Mouse (Mus musculus): ENCODE measurements around the gene Ggact.
A peak's percentile ranks its signal among the peaks of the same experiment; 100 is the strongest.

The Ggact gene

GRCm38 (mm10) chr14:122913657-122914056 is at the start of gene Ggact:
Ggact (minus strand) TSS chr14:122913757.
- DNase-seq (ENCODE audit: low spot score), result no peak

- DNase-seq (ENCODE audit: low spot score), result no peak
These were observed 44.4 kb upstream of the Ggact start for GRCm38 (mm10) chr14:122957941-122958340.

- DNase-seq (ENCODE audit: low spot score), result peak; percentile 5
These were observed 39.8 kb upstream of the Ggact start for GRCm38 (mm10) chr14:122953331-122953730.

GRCm38 (mm10) chr14:122952556-122952955 is 39.0 kb upstream of the Ggact start:
- DNase-seq (ENCODE audit: low spot score), result no peak

DNA sequence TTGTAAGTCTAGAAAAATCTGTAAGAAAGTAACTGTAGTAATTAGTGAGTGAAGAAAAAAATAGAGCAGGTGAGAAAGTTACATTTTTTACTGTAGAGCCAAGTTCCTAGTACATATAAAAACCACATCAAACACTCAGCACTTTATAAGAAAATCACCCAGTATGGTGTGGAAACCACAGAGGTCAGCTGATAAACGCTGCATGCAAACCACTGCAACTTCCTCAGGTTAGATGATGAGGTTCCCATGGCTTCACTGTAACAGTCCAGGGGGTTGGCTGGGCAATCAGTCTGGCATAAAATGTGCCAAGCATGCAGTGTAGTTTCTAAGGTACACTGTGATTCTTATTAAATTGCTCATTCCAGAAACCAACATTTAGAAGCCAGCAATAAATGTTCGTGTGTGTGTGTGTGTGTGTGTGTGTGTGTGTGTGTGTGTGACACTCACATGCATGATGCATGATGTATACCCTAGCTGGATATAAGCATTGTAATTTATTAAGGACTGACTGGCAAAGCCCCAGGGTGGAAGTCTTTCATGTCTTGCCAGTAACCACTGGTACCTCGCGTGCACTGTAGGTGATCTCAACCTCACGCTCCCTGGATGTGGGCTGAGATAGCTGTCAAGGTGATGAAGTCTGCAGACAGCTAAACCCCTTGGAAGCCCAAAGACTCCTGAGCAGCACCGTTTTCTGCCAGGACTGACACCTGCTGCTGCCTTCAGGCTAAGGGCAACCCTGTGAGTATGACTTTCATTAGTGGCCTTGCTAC is 38.3 kb upstream of the Ggact start:
- DNase-seq (ENCODE audit: low spot score), result no peak

GRCm38 (mm10) chr14:122950915-122951314 is 37.4 kb upstream of the Ggact start:
- DNase-seq (ENCODE audit: low spot score), result no peak

DNA sequence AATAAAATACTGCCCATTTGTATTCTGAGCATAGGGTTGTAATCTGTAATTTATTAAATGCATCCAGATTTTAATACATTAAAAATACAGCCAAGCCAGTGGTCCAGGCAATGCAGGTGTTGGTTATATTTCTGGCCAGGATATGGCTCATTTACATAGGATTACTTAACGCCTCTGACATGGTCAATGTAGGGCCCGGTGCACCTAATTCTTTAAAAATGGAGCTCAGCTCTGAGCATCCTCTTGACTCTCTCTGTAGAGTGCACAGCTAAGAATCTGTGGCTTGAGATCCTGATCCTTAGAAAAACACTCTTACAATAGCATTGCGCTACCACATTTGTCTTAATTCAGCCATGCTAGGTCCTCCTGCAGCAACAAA is 29.9 kb upstream of the Ggact start:
- no peak for DNase-seq (ENCODE audit: low spot score)

DNA sequence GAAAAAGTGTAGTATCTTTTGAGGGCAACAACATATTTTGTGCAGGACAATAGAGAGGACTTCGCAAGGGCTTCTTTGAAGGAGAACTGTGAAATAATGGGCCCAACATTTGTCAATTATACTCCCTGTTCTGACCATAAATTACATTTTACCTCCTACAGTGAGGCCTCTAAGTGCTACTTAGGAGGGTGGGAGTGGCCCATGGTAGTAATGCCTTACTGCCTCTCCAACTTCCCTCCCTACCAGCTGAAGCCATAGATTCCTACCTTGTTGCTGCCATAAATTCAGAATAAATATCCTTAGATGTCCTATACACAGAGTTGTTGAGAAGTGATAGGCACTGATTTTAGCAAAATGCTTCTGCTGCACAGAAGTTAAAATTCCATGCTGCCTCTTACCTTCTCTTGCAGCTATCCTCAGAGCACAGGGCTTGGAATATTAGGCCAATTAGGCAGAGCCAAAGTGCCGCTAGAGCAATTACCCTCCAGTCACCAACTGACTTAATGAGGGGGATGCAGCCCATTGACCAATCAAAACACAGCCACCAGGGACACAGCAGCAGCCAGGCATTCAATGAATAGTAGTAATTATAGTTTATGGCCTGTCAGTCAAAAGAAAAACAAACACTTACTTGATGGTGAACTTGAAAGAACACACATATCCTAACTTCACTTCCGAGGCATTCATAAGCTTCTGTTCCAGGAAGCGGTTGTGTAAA is 29.4 kb upstream of the Ggact start:
- no peak for DNase-seq (ENCODE audit: low spot score)

GRCm38 (mm10) chr14:122936460-122936859 is 22.9 kb upstream of the Ggact start:
- DNase-seq (ENCODE audit: low spot score), result no peak

GRCm38 (mm10) chr14:122920011-122920410 is 6.5 kb upstream of the Ggact start:
- DNase-seq (ENCODE audit: low spot score), result no peak

- DNase-seq (ENCODE audit: low spot score), result no peak
These were observed 4.1 kb upstream of the Ggact start for GRCm38 (mm10) chr14:122917676-122918075.

- peak; percentile 55 for DNase-seq (ENCODE audit: low spot score)
These were observed 602 bp downstream of the Ggact start for GRCm38 (mm10) chr14:122912812-122913498.

- peak; percentile 7 for DNase-seq (ENCODE audit: low spot score)
These were observed 1.4 kb downstream of the Ggact start for GRCm38 (mm10) chr14:122912137-122912536.

GRCm38 (mm10) chr14:122911265-122911664 is 2.3 kb downstream of the Ggact start:
- DNase-seq (ENCODE audit: low spot score), result no peak

GRCm38 (mm10) chr14:122909368-122910091 is 4.0 kb downstream of the Ggact start:
- DNase-seq (ENCODE audit: low spot score), result no peak

- DNase-seq (ENCODE audit: low spot score), result no peak
These were observed 5.5 kb downstream of the Ggact start for GRCm38 (mm10) chr14:122908075-122908474.

- DNase-seq (ENCODE audit: low spot score), result no peak
These were observed 8.6 kb downstream of the Ggact start for GRCm38 (mm10) chr14:122905007-122905406.

DNA sequence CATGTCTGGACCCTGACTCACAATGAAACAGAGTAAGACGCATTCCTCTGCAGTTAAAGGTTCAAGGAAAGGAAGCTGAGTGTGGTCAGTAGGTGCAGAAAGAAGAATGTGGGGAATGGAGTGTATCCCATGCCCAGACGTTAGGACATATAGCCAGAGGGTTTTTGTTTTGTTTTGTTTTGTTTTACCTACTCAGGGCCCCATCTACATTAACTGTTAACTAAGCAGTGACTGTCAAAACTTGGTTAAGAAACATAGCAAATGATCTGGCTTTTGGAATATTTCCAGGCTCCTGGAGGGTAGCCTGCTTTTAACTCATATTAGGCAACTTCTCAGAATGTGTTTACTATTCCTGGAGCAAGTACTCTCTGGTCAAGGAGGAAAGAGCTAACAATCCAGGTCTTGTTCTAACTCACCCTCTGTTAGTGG is 9.6 kb downstream of the Ggact start:
- DNase-seq (ENCODE audit: low spot score), result no peak

GRCm38 (mm10) chr14:122902884-122903283 is 10.7 kb downstream of the Ggact start:
- DNase-seq (ENCODE audit: low spot score), result no peak

- no peak for DNase-seq (ENCODE audit: low spot score)
These were observed 11.4 kb downstream of the Ggact start for GRCm38 (mm10) chr14:122902136-122902535.

- no peak for DNase-seq (ENCODE audit: low spot score)
These were observed 11.8 kb downstream of the Ggact start for GRCm38 (mm10) chr14:122901715-122902114.

DNA sequence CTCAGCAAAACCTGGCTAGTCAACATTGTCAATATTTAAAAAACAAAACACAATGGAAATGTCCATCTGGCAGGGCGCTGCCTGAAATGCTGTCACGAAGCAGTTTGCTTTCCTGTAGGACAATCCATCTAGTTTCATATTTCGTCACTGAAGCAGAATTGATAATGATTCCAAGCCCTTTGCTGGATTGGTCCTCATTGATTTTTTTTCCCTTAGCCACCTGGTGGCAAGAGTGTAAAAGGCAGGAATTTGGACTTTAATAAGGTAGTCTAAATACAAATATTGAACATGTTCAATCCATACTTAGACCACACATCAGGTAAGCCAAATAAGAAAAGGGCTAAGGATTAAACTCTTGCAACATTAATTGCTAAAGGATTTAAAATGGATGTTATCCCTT is 12.4 kb downstream of the Ggact start:
- DNase-seq (ENCODE audit: low spot score), result no peak

Data from c-Kit-positive CD71-positive TER-119-positive erythroid progenitor cells, embryonic 14.5 days (primary cell).